Mouse (Mus musculus): ENCODE results near the gene Nt5c3. TPM values are rescaled to one million over a fixed set of nuclear protein-coding genes. Genes with fewer than 3 reads are reported as not detected.

Nt5c3 gene
- polyA plus RNA-seq, 1 experiment from 2014 or later = 124 TPM

GRCm38 (mm10) chr6:56832407-56832796 lies 91.3 kb downstream of the Nt5c3 start:
- no peak for DNase-seq (ENCODE audit: low spot score)
- H3K9ac ChIP-seq (ENCODE audit: low read length) = peak overlapping the region; percentile 87
- H3K36me3 ChIP-seq (ENCODE audit: control insufficient read depth, insufficient read depth, low read length) = 0 out of 2 replicates have a peak, but pooled peaks cover 3% of the 10 kb centered on the region
- WGBS = 2% methylated on average over 15 of the region's 15 CpGs
- H3K4me2 ChIP-seq (replicated peaks; ENCODE audit: low read depth) = peak overlapping the region; percentile 70
- H3K4me1 ChIP-seq (replicated peaks; ENCODE audit: control insufficient read depth, insufficient read depth) = 0 out of 2 replicates have a peak, but pooled peaks cover 2% of the 10 kb centered on the region
- H3K27me3 ChIP-seq (ENCODE audit: control insufficient read depth, insufficient read depth, low read length) = no peaks in the 10 kb centered on the region
- peak overlapping the region; percentile 75 for H3K4me3 ChIP-seq (ENCODE audit: low read depth, low read length)
- H3K9me3 ChIP-seq (ENCODE audit: control insufficient read depth, low read length) = no peaks in the 10 kb centered on the region
- TF ChIP-seq CTCF (IDR thresholded peaks at IDR 0.05; ENCODE audit: low read depth) = no peak
- peak; percentile 43 for ATAC-seq (ENCODE audit: low FRiP score, low TSS enrichment)
- peak overlapping the region; percentile 91 for H3K27ac ChIP-seq (replicated peaks)

Other genes with a start within 250 kb of the Nt5c3 start
- gene Lsm5, start 219.2 kb downstream of the Nt5c3 start, polyA plus RNA-seq (2015; fragmentation: Nextera tagmentation; extraction: Ambion mirVana) = 110 and 116 TPM in 2 replicates
- gene Avl9, start 209.0 kb downstream of the Nt5c3 start, polyA plus RNA-seq (2015; fragmentation: Nextera tagmentation; extraction: Ambion mirVana) = 7.5 and 8.1 TPM in 2 replicates
- gene Kbtbd2, start 126.1 kb downstream of the Nt5c3 start, polyA plus RNA-seq (2015; fragmentation: Nextera tagmentation; extraction: Ambion mirVana) = 9.3 and 10.8 TPM in 2 replicates
- gene Fkbp9, start 91.9 kb downstream of the Nt5c3 start, polyA plus RNA-seq (2015; fragmentation: Nextera tagmentation; extraction: Ambion mirVana) = 80.5 and 85.8 TPM in 2 replicates
- gene Vmn1r4, start 83 bp upstream of the Nt5c3 start, polyA plus RNA-seq (2015; fragmentation: Nextera tagmentation; extraction: Ambion mirVana) = 0.12 and 0.29 TPM in 2 replicates
- not detected in 2 replicates for gene Vmn1r5, start 46.3 kb upstream of the Nt5c3 start, polyA plus RNA-seq (2015; fragmentation: Nextera tagmentation; extraction: Ambion mirVana)
- not detected in 2 replicates for gene Vmn1r6, start 73.3 kb upstream of the Nt5c3 start, polyA plus RNA-seq (2015; fragmentation: Nextera tagmentation; extraction: Ambion mirVana)
- gene Vmn1r7, start 101.4 kb upstream of the Nt5c3 start, polyA plus RNA-seq (2015; fragmentation: Nextera tagmentation; extraction: Ambion mirVana) = not detected in 2 replicates
- gene Vmn1r8, start 108.4 kb upstream of the Nt5c3 start, polyA plus RNA-seq (2015; fragmentation: Nextera tagmentation; extraction: Ambion mirVana) = not detected in 2 replicates
- not detected in 2 replicates for gene Vmn1r9, start 142.9 kb upstream of the Nt5c3 start, polyA plus RNA-seq (2015; fragmentation: Nextera tagmentation; extraction: Ambion mirVana)
- not detected in 2 replicates for gene Vmn1r10, start 185.5 kb upstream of the Nt5c3 start, polyA plus RNA-seq (2015; fragmentation: Nextera tagmentation; extraction: Ambion mirVana)
- gene Vmn1r11, start 209.5 kb upstream of the Nt5c3 start, polyA plus RNA-seq (2015; fragmentation: Nextera tagmentation; extraction: Ambion mirVana) = not detected in 2 replicates
- gene Vmn1r12, start 233.0 kb upstream of the Nt5c3 start, polyA plus RNA-seq (2015; fragmentation: Nextera tagmentation; extraction: Ambion mirVana) = not detected in 2 replicates